Mouse (Mus musculus): ENCODE data around the gene Qdpr. TPM values are rescaled to one million over a fixed set of nuclear protein-coding genes. Genes with fewer than 3 reads are reported as not detected.

Gene Qdpr
- total and polyA plus RNA-seq, 3 experiments = 58.3 to 86.0 (median 73.9) TPM

DNA sequence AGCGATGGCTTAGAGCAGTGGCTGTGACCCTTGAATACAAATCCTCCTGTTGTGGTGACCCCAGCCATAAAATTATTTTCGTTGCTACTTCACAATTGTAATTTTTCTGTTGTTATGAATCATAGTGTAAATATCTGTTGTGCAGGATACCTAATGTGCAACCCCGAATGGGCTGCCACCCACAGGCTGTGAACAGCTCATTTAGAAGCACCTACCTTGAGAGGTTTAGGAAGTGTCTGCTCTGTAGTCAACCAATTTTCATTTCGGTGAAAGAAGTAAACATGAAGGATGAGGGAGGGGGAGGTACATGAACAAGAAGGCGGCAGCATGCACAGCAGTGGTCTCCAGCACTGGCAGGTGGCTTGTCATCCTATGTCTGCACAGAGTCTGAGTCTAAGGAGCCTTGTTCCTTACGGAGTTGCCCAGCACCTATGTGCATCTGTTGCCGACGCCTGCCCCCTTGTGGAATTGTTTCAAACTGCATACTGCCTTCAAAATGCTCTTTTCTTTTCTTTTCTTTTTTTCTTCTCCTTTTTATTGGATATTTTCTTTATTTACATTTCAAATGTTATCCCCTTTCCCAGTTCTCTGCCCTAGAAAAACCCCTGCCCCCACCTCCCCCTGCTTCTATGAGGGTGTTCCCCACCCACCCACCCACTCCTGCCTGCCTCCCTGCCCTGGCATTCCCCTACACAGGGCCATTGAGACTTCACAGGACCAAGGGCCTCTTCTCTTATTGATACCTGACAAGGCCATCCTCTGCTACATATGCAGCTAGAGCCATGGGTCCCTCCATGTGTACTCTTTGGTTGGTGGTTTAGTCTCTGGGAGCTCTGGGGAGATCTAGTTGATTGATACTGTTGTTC lies 25.8 kb downstream of the Qdpr start:
- H3K36me3 ChIP-seq (ENCODE audit: control insufficient read depth, insufficient read depth, low read length) = no peaks in the 10 kb centered on the region
- 41% methylated on average over 8 of the region's 8 CpGs for WGBS
- intact Hi-C loops (cut with DNase I) = loop anchor here (1.0 kb wide), 2 partner anchors 1120 to 1140 kb away; no protein-coding TSS in a partner anchor

DNA sequence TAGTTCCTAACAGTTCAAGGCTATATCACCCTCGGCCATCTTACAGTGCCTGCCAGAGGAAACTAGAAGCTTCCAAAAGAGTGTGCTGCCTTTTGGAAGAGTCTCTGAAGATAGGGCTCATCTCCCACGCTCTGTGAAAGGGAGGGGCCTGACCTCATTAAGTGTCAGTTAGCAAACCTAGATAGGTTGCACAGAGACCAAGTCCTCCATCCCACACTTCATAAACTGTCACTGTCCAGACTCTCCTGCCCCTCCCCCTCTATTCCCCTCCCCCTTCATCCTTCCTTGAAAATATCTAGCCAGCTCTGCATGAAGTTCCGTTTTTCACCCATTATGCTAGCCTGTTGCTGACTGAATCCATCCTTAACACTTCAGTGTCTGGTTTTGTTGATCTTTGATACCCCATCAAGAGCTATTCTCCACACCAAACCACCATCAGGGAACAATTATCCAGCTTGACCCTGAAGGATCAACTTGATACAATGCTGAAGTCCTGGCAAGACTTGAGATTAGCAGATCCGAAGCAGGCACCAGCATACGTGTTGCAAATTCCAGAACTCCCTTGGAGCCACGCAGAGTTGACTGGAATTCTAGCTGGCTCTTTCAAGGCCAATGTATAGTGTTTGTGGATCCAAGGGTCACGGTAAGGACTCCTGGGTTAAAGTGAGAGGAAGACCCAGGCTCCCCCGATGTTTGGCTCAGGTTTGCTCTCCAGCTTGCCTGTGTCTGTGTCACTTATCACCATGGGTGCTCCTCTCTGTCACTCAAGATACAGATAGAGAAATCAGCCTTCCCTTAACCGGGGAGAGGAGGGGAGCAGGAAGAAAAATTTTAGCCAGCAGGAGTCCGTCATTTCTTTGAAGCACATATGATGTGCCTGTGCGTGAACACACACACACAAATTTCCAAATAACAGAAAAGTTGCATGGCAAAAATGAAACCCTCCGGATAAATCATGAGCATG lies 27.9 kb downstream of the Qdpr start:
- DNase-seq = no peak
- TF ChIP-seq CTCF (IDR thresholded peaks at IDR 0.05) (no peak), POLR2A (IDR thresholded peaks at IDR 0.05; ENCODE audit: insufficient read depth, low read depth, low read length) (no peak), EP300 (IDR thresholded peaks at IDR 0.05; ENCODE audit: insufficient read depth, low read depth, low read length) (no peak)
- Histone ChIP-seq H3K9ac (ENCODE audit: low read depth, low read length) (no peak overlapping the region), H3K79me2 (replicated peaks; ENCODE audit: control insufficient read depth, insufficient read depth, low read length) (no peaks in the 10 kb centered on the region), H3K27ac (no peak overlapping the region), H3K27me3 (ENCODE audit: control insufficient read depth, insufficient read depth, low read length) (no peaks in the 10 kb centered on the region), H3K4me3 (no peak overlapping the region), H3K36me3 (ENCODE audit: control insufficient read depth, insufficient read depth, low read length) (no peaks in the 10 kb centered on the region), H3K4me1 (ENCODE audit: control insufficient read depth, insufficient read depth, low read length) (no peaks in the 10 kb centered on the region)
- 46% methylated on average over 12 of the region's 12 CpGs for WGBS
- intact Hi-C loops (cut with DNase I) = no loop called here

More for the DNA sequence above, 25.8 kb downstream of the Qdpr start:
- H3K79me2 ChIP-seq (replicated peaks; ENCODE audit: control insufficient read depth, insufficient read depth, low read length) = no peaks in the 10 kb centered on the region
- no peak overlapping the region for H3K4me3 ChIP-seq
- DNase-seq = peak in 1 of 2 experiments; percentile 35
- no peak overlapping the region for H3K27ac ChIP-seq
- TF ChIP-seq EP300 (IDR thresholded peaks at IDR 0.05; ENCODE audit: insufficient read depth, low read depth, low read length) (no peak), CTCF (IDR thresholded peaks at IDR 0.05) (peak; percentile 87), POLR2A (IDR thresholded peaks at IDR 0.05; ENCODE audit: insufficient read depth, low read depth, low read length) (no peak)
- H3K9ac ChIP-seq (ENCODE audit: low read depth, low read length) = no peak overlapping the region
- H3K27me3 ChIP-seq (ENCODE audit: control insufficient read depth, insufficient read depth, low read length) = no peaks in the 10 kb centered on the region
- no peaks in the 10 kb centered on the region for H3K4me1 ChIP-seq (ENCODE audit: control insufficient read depth, insufficient read depth, low read length)

DNA sequence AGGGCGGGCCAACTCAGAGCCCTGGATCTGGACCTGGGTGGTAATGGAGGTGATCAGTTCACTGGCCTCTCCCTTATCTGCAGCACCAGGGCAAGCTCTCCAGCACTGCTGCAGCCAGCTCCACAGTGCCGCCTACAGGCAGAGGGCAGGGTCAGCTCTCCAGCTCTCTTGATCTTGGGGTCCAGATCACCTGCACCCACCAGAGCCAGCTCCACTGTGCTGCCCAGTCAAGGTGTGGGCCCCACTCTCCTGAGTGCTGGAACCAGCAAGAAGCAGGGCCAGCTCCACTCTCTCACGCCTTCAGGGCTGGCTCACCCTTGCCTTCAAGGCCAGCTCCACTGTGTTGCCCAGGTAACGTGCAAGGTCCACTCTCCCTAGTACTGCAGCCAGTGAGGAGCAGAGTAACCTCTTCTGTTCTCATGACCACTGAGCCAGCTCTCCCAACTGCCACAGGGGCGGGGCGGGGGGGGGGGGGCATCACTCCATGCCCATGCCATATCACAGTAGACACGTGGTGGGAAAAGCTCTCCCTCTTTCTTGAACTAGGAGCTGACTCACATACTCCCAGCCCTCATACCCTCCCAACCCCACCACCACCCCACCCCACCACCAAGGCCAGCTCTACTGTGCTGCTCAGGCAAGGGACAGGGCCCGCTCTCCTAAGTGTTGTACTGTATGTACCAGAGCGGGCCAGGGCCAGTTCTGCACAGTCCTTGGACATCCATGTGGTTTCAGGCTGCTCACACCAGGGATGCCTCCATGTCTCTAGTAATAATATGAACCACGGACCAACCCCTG lies 30.0 kb downstream of the Qdpr start:
- Histone ChIP-seq H3K36me3 (ENCODE audit: control insufficient read depth, insufficient read depth, low read length) (no peaks in the 10 kb centered on the region), H3K4me1 (ENCODE audit: control insufficient read depth, insufficient read depth, low read length) (no peaks in the 10 kb centered on the region), H3K27me3 (ENCODE audit: control insufficient read depth, insufficient read depth, low read length) (no peaks in the 10 kb centered on the region), H3K4me3 (no peak overlapping the region), H3K9ac (ENCODE audit: low read depth, low read length) (no peak overlapping the region), H3K79me2 (replicated peaks; ENCODE audit: control insufficient read depth, insufficient read depth, low read length) (no peaks in the 10 kb centered on the region), H3K27ac (no peak overlapping the region)
- no peak for DNase-seq
- TF ChIP-seq CTCF (IDR thresholded peaks at IDR 0.05) = peak; percentile 54
- TF ChIP-seq POLR2A (IDR thresholded peaks at IDR 0.05; ENCODE audit: insufficient read depth, low read depth, low read length) = no peak
- intact Hi-C loops (cut with DNase I) = no loop called here
- 83% methylated on average over 10 of the region's 10 CpGs for WGBS

DNA sequence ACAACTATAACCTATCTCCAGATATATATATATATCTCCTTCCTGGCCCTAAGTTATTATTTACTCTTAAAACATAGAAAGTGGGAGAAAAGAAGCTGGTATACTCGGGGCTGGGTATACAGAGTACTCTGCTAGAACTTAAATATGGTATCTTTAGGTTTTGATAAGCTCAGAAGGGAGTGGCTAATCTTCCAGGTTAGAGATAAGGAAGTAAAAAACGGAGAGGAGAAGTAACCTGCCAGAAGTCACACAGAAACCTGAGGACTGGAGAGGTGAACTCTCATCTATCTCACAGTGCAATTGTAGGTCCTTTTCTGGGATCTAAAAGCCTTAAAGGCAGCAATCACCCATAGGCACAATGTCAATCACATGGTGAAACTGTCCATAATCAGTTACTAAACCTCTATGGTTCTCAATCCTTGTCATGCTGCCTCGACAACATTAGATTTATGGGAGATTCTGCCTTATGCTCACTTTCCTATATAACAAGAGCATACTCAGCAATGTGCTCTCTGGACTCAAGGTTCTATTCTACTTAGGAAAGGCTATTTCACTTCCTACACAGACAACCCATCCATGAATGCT lies 32.1 kb downstream of the Qdpr start:
- no peaks in the 10 kb centered on the region for H3K27me3 ChIP-seq (ENCODE audit: control insufficient read depth, insufficient read depth, low read length)
- H3K79me2 ChIP-seq (replicated peaks; ENCODE audit: control insufficient read depth, insufficient read depth, low read length) = no peaks in the 10 kb centered on the region
- 52% methylated on average over 3 of the region's 3 CpGs for WGBS
- no peak overlapping the region for H3K4me3 ChIP-seq
- no peak overlapping the region for H3K27ac ChIP-seq
- H3K4me1 ChIP-seq (ENCODE audit: control insufficient read depth, insufficient read depth, low read length) = no peaks in the 10 kb centered on the region
- TF ChIP-seq CTCF (IDR thresholded peaks at IDR 0.05) (no peak), POLR2A (IDR thresholded peaks at IDR 0.05; ENCODE audit: insufficient read depth, low read depth, low read length) (no peak), EP300 (IDR thresholded peaks at IDR 0.05; ENCODE audit: insufficient read depth, low read depth, low read length) (no peak)
- no peak overlapping the region for H3K9ac ChIP-seq (ENCODE audit: low read depth, low read length)
- H3K36me3 ChIP-seq (ENCODE audit: control insufficient read depth, insufficient read depth, low read length) = no peaks in the 10 kb centered on the region
- intact Hi-C loops (cut with DNase I) = no loop called here
- DNase-seq = no peak

DNA sequence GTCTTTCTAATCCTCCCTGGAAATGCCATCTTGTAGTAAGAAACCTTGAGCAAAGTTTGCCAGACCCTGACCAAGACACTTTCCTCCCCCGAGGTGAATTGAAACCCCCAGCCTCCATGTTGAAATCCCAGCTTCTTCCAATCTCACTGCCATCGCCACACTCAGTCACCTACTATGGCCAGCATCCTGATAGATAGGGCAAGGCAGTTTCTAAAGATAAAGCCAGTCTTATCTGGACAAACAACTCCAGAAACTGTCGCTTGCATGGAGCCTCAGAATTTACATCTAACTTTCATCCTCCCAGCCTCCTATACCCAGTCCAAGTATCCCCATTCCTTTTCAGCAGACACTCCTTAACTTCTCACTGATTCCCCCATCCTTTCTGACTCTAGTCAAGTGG lies 33.6 kb downstream of the Qdpr start:
- WGBS = 72% methylated on average over 3 of the region's 3 CpGs
- no peak for TF ChIP-seq EP300 (IDR thresholded peaks at IDR 0.05; ENCODE audit: insufficient read depth, low read depth, low read length)
- no peak for TF ChIP-seq CTCF (IDR thresholded peaks at IDR 0.05)
- TF ChIP-seq POLR2A (IDR thresholded peaks at IDR 0.05; ENCODE audit: insufficient read depth, low read depth, low read length) = no peak
- no peak overlapping the region for H3K4me3 ChIP-seq
- H3K4me1 ChIP-seq (ENCODE audit: control insufficient read depth, insufficient read depth, low read length) = no peaks in the 10 kb centered on the region
- no peak overlapping the region for H3K9ac ChIP-seq (ENCODE audit: low read depth, low read length)
- H3K27me3 ChIP-seq (ENCODE audit: control insufficient read depth, insufficient read depth, low read length) = no peaks in the 10 kb centered on the region
- H3K79me2 ChIP-seq (replicated peaks; ENCODE audit: control insufficient read depth, insufficient read depth, low read length) = no peaks in the 10 kb centered on the region
- no peaks in the 10 kb centered on the region for H3K36me3 ChIP-seq (ENCODE audit: control insufficient read depth, insufficient read depth, low read length)
- intact Hi-C loops (cut with DNase I) = no loop called here
- DNase-seq = no peak
- no peak overlapping the region for H3K27ac ChIP-seq

Measured in heart, adult 2 months (tissue).